Comparison of ENCODE assay signal across 5 mouse cellular contexts in genomic region chr13:19220004-19220403, GRCm38 (mm10).
DNase-seq lines count a peak whose midpoint lies in the region; ATAC-seq lines count a peak whose summit lies in the region.

No protein-coding gene starts in this region.

- peak; percentile 10 for DNase-seq in retina, embryonic 14.5 days (ENCODE audit: low spot score)
- DNase-seq in thymus, postnatal 0 days (ENCODE audit: low spot score): peak; percentile 8

- ATAC-seq in common myeloid progenitor, adult 5-6 weeks (replicated peaks; ENCODE audit: low read depth, poor library complexity, severe bottlenecking): peak; percentile 65
- ATAC-seq in hematopoietic stem cell, adult 5-6 weeks (replicated peaks in 1 of 2; ENCODE audit: insufficient read depth in 1 of 2, low FRiP score in 2 of 2, low TSS enrichment in 1 of 2, low read depth in 1 of 2, poor library complexity in 2 of 2, severe bottlenecking in 2 of 2): peak; percentile 33 to 44; a peak in 2 of 4 replicates
- ATAC-seq in megakaryocyte progenitor cell, adult 5-6 weeks (replicated peaks; ENCODE audit: poor library complexity): peak; percentile 62

Comparison
In these comparisons a context has a peak if more than half of its experiments do, and no peak if none do; other contexts are left out.
1. Peak in every context shown above with its lines: DNase-seq and ATAC-seq.